Mouse (Mus musculus) megakaryocyte, embryonic 14.5 days (primary cell): ENCODE measurements around the gene Shisal2b. TPM values are rescaled to one million over a fixed set of nuclear protein-coding genes. Genes with fewer than 3 reads are reported as not detected.

Experiments
- H3K27me3 ChIP-seq: replicated peaks from 2 replicates; pipeline ENCODE3; 2012; ENCODE audit warnings: inconsistent platforms
- H3K36me3 ChIP-seq: replicated peaks from 2 replicates; pipeline ENCODE3; 2012; ENCODE audit warnings: low read length, inconsistent platforms, mixed read lengths
- H3K4me1 ChIP-seq: 2 replicates; pipeline ENCODE4 v1.6.1; 2012; ENCODE audit warnings: inconsistent platforms
- H3K4me3 ChIP-seq: replicated peaks from 2 replicates; pipeline ENCODE3; 2012; ENCODE audit warnings: moderate library complexity, mild to moderate bottlenecking, inconsistent platforms
- H3K9me3 ChIP-seq: 2 replicates; pipeline ENCODE4 v1.6.1; 2012; ENCODE audit warnings: inconsistent platforms
- FLI1 ChIP-seq: IDR thresholded peaks from 2 replicates; pipeline ENCODE4 v1.6.1; 2012; ENCODE audit warnings: low read length, inconsistent platforms, mixed read lengths
- GATA1 ChIP-seq: IDR thresholded peaks from 3 replicates; pipeline ENCODE4 v1.6.1; 2012; ENCODE audit warnings: mixed read lengths, low read length, inconsistent platforms, borderline replicate concordance
- polyA plus RNA-seq: library from polyadenylated mRNA; stranded (reverse); fragments of >175 nt; gene quantifications from 2 replicates; pipeline ENCODE4 v1.2.3, GENCODE M21; 2012; ENCODE audit warnings: low replicate concordance; ENCODE audit not compliant: insufficient read depth

Shisal2b gene
- polyA plus RNA-seq, 1 experiment: not detected

DNA sequence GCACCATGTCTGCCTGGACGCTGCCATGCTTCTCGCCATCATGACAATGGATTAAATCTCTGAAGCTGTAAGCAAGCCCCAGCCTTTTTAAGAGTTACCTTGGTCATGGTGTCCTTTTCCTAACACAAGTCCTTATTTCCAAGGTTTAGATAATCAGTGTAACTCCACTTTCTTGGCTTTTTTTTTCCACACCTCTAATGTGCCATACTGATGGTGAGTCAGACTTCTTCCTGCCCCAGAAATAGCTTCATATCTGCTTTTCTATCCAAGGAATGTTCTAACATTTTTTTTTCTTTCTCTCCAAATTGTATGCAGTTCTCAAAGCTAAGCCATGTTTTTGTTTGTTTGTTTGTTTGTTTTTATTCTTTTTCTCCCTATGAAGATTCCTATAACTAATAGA, 6.2 kb upstream of the Shisal2b start:
- Histone ChIP-seq H3K4me3 (no peak overlapping the region), H3K4me1 (peaks cover 7% of the 10 kb centered on the region; the same call in 1 of the 2 replicates), H3K36me3 (no peaks in the 10 kb centered on the region), H3K27me3 (peaks cover 10% of the 10 kb centered on the region), H3K9me3 (peaks cover 4% of the 10 kb centered on the region; the same call in 1 of the 2 replicates)
- TF ChIP-seq GATA1 (no peak), FLI1 (no peak)

DNA sequence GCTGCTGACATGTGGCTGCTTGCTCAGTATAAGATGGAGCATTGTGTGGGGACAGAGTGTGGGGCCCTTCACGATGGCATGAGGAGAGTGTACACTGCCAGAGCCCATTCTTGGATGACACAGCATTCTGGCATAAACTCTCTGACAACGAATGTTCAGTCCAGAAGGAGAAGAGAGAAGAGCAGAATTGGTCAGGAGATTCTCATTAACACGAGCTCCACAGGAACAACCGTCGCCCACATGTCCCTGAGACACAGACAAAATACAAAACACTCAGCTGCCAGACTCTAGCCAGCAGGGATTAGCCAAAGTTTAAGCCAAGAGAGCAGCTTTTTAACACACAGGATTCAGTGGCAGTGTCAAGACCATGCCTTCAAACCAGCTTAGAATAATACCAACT, 3.0 kb upstream of the Shisal2b start:
- Histone ChIP-seq H3K9me3 (peaks cover 4% of the 10 kb centered on the region; the same call in 1 of the 2 replicates), H3K27me3 (peaks cover 37% of the 10 kb centered on the region), H3K36me3 (no peaks in the 10 kb centered on the region), H3K4me3 (no peak overlapping the region), H3K4me1 (peaks cover 18% of the 10 kb centered on the region)
- no peak for TF ChIP-seq FLI1
- TF ChIP-seq GATA1: no peak

DNA sequence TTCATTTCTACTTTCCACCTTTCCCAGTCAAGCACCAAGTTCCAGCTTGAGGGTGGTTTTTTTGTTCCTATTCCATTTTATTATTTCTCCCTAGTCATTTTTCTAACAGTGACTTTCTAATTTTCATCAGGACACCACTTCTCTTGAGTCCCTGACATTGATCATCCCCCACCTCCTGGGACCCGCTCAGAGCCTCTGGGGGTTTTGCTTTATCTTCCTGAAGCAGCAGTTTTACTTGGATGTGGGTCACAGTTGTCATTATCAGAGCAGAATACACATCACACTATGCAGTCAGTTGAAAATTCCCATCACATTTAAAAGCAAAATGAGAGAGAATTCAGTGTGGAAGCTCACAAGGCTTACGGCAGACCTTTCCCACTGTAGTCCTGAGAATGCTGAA, 10.0 kb downstream of the Shisal2b start:
- Histone ChIP-seq H3K9me3 (0 out of 2 replicates have a peak, but pooled peaks cover 3% of the 10 kb centered on the region), H3K36me3 (no peaks in the 10 kb centered on the region), H3K4me3 (no peak overlapping the region), H3K4me1 (peaks cover 3% of the 10 kb centered on the region; the same call in 1 of the 2 replicates), H3K27me3 (peaks cover 2% of the 10 kb centered on the region)
- TF ChIP-seq FLI1 (no peak), GATA1 (no peak)

DNA sequence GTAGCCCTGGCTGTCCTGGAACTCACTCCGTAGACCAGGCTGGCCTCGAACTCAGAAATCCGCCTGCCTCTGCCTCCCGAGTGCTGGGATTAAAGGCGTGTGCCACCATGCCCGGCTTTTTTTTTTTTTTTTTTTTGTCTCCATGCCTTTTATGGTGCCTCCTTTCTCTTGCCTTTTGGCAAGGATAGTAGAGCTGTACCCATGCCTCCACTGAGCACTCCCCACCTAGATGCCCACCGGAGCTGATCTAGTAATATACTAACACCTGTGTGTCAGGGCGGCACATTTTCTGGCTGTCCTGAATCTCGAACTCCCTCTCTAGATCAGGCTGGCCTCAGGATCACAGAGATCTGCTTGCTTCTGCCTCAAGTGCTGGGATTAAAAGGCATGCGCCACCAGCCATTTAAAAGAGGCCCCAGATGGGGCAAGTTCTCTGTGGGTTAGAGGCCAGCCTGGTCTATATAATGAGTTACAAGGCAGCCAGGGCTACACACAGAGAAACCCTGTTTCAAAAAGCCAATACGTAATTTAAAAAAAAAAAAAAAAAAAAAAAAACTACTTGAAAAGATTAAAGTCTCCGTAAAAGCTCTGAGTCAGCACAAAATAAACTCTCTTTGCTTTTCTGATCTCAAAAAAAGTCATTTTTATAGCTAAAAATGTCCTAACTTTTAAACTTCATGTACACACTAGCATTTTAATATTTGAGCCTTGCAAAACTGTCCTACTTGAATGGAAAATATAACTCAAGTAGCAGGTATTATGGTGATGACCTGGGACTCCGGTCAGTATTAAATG, 20.2 kb downstream of the Shisal2b start:
- Histone ChIP-seq H3K4me3 (no peak overlapping the region), H3K27me3 (no peaks in the 10 kb centered on the region), H3K9me3 (no peaks in the 10 kb centered on the region), H3K4me1 (no peaks in the 10 kb centered on the region), H3K36me3 (peaks cover 17% of the 10 kb centered on the region)
- TF ChIP-seq FLI1: no peak
- TF ChIP-seq GATA1: no peak

DNA sequence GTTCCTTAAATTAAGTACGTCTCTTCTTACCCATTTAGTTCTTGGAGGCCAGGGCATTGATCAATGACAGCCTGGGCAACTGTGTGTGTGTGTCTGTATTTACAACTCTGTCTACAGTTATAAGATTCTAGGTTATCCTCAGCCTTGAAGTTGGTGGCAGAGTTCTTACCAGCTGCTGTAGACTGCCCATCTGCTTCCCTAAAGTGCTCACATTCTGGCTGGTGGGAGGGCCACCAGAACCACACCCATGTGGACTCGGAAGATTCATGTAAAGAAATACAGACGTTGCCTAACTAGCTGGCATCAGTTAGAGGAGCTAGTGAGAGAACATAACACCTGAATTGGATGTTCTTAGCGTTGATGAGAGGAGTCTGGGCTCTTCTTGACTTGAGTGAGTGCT, 21.8 kb downstream of the Shisal2b start:
- TF ChIP-seq GATA1 (no peak), FLI1 (no peak)
- H3K27me3 ChIP-seq: no peaks in the 10 kb centered on the region
- H3K4me1 ChIP-seq: no peaks in the 10 kb centered on the region
- H3K36me3 ChIP-seq: peaks cover 32% of the 10 kb centered on the region
- H3K9me3 ChIP-seq: no peaks in the 10 kb centered on the region
- no peak overlapping the region for H3K4me3 ChIP-seq

DNA sequence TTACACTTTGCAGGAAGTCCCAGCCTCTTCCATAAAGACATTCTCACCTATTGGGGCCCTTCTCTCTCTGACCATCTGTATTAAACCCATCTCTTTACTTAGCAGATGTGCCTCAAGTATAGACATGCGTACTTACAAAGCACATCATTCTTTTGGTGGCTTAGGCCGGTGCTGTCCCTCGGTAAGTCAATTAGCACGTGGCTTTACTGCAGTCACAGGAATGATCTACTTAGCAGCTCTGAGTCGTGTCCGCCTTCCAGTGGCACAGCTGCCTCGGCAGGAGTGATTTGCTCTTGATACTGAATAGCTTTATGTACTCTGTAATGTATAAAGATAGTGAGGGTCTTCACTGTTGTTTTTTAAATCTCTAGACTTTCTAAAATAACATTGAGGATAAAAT, 26.1 kb downstream of the Shisal2b start:
- TF ChIP-seq GATA1 (no peak), FLI1 (no peak)
- no peaks in the 10 kb centered on the region for H3K9me3 ChIP-seq
- H3K4me1 ChIP-seq: no peaks in the 10 kb centered on the region
- H3K36me3 ChIP-seq: peaks cover 71% of the 10 kb centered on the region
- H3K4me3 ChIP-seq: no peak overlapping the region
- no peaks in the 10 kb centered on the region for H3K27me3 ChIP-seq

DNA sequence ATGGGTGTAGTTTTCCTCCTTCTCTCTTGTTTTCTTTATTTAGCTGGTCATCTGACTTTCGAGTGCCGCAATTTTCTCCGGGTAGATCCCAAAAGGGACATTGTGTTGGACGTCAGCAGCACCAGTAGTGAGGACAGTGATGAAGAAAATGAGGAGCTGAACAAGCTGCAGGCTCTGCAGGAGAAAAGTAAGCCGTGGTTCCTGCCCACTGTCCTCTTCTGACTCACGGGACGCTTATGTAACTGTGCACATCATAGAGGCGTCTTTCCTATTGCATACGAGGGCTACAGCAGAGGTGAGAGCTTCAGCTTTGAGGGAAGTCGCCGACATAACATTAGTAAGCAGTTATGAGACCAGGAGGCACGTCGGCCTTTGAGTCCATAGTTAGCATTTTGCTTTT, 30.9 kb downstream of the Shisal2b start:
- H3K9me3 ChIP-seq: peaks cover 15% of the 10 kb centered on the region
- TF ChIP-seq GATA1 (no peak), FLI1 (no peak)
- no peaks in the 10 kb centered on the region for H3K27me3 ChIP-seq
- H3K36me3 ChIP-seq: peaks cover 94% of the 10 kb centered on the region
- no peak overlapping the region for H3K4me3 ChIP-seq
- H3K4me1 ChIP-seq: no peaks in the 10 kb centered on the region

DNA sequence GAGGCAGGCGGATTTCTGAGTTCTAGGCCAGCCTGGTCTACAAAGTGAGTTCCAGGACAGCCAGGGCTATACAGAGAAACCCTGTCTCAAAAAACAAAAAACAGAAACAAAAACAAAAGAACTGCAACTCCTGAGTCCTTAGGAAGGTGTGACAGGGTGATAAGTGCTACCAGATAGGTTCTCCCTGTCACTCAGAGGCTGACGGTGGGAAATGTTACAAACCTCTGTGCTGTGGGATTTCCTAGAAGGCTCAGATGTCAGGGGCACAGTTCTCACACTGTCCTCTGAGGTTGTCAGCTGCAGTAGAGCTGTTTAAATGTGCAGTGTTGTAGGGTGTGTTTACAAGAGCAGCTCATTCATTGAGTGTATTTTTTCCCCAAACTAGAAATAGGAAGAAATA, 38.2 kb downstream of the Shisal2b start:
- H3K9me3 ChIP-seq: peaks cover 23% of the 10 kb centered on the region
- H3K27me3 ChIP-seq: no peaks in the 10 kb centered on the region
- H3K4me1 ChIP-seq: peaks cover 40% of the 10 kb centered on the region
- TF ChIP-seq FLI1 (no peak), GATA1 (no peak)
- H3K36me3 ChIP-seq: peaks cover 72% of the 10 kb centered on the region
- H3K4me3 ChIP-seq: no peak overlapping the region

DNA sequence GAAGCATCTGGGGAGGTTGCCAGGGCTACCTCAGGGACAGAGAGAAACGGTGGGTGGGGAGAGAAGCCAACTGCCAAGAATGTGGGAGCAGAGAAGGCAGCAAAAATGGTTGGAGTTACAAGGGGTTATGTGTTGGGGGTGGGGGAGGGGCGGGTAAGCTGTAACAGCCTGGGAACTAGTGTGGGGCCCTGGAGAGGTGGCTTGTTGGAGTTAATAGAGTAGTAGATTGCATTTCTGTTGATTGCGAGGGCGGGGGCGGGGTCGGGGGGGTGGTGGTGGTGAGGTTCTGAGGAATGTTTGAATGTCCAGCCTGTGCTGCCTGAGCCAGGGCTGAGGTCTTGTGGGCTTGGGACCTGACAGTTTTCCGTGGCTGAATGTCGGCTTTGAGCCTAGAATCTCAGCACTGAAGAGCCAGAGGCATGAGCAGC, 41.3 kb downstream of the Shisal2b start:
- H3K36me3 ChIP-seq: peaks cover 57% of the 10 kb centered on the region
- TF ChIP-seq FLI1 (no peak), GATA1 (no peak)
- H3K9me3 ChIP-seq: 0 out of 2 replicates have a peak, but pooled peaks cover 5% of the 10 kb centered on the region
- peaks cover 60% of the 10 kb centered on the region for H3K4me1 ChIP-seq
- H3K27me3 ChIP-seq: no peaks in the 10 kb centered on the region
- no peak overlapping the region for H3K4me3 ChIP-seq

DNA sequence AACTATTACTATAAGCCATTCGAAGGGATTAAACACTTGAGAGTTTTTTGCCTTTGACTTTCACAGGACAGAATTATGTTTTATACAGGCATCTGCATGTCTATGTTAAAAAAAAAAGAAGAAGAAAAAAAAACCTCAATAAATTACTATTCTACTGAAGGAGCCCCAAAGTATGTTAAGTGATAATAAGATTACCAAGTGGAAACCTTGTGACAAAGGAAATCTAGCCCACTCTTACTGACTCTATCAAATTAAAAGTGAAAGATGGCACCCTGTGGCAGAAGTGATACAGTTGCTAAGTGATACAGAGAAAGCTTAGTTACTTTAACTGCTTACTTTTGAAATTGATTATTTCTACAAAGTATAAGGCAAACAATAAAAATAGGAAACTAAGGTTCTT, 41.8 kb downstream of the Shisal2b start:
- no peak for TF ChIP-seq GATA1
- no peak for TF ChIP-seq FLI1
- peaks cover 58% of the 10 kb centered on the region for H3K4me1 ChIP-seq
- H3K9me3 ChIP-seq: 0 out of 2 replicates have a peak, but pooled peaks cover under 1% of the 10 kb centered on the region
- H3K27me3 ChIP-seq: no peaks in the 10 kb centered on the region
- H3K4me3 ChIP-seq: no peak overlapping the region
- peaks cover 53% of the 10 kb centered on the region for H3K36me3 ChIP-seq
